Mouse (Mus musculus): ENCODE measurements around the gene Egfl8. TPM values are rescaled to one million over a fixed set of nuclear protein-coding genes. Genes with fewer than 3 reads are reported as not detected.
A peak's percentile ranks its signal among the peaks of the same experiment; 100 is the strongest.

The Egfl8 gene
- polyA plus RNA-seq (2012), result 0.03 and 0.05 TPM in 2 replicates

DNA sequence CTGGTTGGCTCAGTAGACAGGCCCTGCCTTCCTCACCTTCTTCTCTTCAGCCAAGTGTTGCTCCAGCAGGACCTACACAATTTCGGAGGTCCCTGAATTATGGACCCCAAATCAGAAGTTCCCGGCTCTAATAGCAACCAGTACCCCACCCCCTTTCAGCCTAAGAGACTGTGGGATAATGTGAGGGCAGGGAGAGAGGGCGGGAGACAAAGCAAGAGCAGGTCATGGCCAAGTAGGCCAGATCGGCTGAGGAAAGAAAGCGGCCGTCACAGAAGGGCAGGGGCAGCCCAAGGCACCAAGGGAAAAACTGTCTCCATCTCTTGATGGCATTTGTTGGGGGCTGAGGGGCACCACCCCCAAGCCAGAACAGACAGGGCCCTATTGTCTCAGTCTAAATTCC, at the start of gene Egfl8:
TSS of gene Egfl8 (minus strand) at position 101 of the 400 bp plus-strand sequence.
- Histone ChIP-seq H3K27me3 (ENCODE audit: control insufficient read depth) (no peaks in the 10 kb centered on the region), H3K4me1 (ENCODE audit: control insufficient read depth) (peaks cover 17% of the 10 kb centered on the region), H3K4me3 (replicated peaks) (no peak within 1 kb of the TSS), H3K36me3 (ENCODE audit: control insufficient read depth) (peaks cover 51% of the 10 kb centered on the region), H3K9me3 (ENCODE audit: control insufficient read depth, low read length) (no peaks in the 10 kb centered on the region)
- TF ChIP-seq GATA1 (IDR thresholded peaks at IDR 0.05; ENCODE audit: low read length) (no peak), TAL1 (IDR thresholded peaks at IDR 0.05; ENCODE audit: low read length) (no peak)

DNA sequence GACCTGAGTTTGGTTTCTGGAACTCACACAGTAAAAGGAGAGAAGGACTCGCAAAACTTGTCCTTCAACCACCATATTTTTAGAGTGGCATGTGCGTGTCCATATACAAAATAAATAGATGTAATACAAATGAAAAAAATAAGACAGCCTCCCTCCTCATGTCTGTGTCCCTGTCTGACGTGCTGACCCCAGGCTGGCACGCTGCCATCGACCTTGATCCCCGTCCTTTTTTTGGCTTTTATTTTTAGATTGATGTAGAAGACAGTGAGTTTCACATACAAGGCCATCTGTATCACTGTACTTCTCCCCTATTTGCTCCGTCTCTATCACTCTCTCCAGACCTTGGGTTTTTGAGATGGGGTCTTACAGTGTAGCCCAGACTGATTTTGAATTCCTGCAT, 48.7 kb upstream of the Egfl8 start:
- Histone ChIP-seq H3K27me3 (ENCODE audit: control insufficient read depth) (peaks cover 38% of the 10 kb centered on the region), H3K4me3 (replicated peaks) (no peak overlapping the region), H3K4me1 (ENCODE audit: control insufficient read depth) (peaks cover 10% of the 10 kb centered on the region), H3K36me3 (ENCODE audit: control insufficient read depth) (no peaks in the 10 kb centered on the region), H3K9me3 (ENCODE audit: control insufficient read depth, low read length) (no peaks in the 10 kb centered on the region)
- TF ChIP-seq GATA1 (IDR thresholded peaks at IDR 0.05; ENCODE audit: low read length), result no peak
- no peak for TF ChIP-seq TAL1 (IDR thresholded peaks at IDR 0.05; ENCODE audit: low read length)

DNA sequence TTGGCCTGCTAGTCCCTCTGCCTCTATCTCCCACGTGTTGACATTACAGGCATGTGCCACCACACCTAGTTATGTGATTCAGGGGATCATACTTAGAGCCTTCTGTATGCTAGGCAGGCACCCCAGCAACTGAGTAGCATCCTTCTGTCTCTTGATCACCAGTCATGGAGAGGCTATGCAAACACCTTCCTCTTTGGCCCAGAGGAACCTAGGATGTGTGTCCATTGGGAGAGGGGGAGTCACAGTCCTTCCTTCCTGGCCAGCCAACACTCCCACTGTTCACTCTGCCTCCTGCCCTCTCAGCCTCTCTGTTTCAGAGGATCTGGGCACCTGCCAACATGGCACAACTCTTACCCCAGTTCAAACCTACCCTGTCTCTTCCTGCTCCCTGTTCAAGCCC, 47.8 kb upstream of the Egfl8 start:
- no peaks in the 10 kb centered on the region for H3K36me3 ChIP-seq (ENCODE audit: control insufficient read depth)
- H3K9me3 ChIP-seq (ENCODE audit: control insufficient read depth, low read length), result no peaks in the 10 kb centered on the region
- TF ChIP-seq TAL1 (IDR thresholded peaks at IDR 0.05; ENCODE audit: low read length) (no peak), GATA1 (IDR thresholded peaks at IDR 0.05; ENCODE audit: low read length) (no peak)
- no peak overlapping the region for H3K4me3 ChIP-seq (replicated peaks)
- peaks cover 10% of the 10 kb centered on the region for H3K4me1 ChIP-seq (ENCODE audit: control insufficient read depth)
- peaks cover 45% of the 10 kb centered on the region for H3K27me3 ChIP-seq (ENCODE audit: control insufficient read depth)

DNA sequence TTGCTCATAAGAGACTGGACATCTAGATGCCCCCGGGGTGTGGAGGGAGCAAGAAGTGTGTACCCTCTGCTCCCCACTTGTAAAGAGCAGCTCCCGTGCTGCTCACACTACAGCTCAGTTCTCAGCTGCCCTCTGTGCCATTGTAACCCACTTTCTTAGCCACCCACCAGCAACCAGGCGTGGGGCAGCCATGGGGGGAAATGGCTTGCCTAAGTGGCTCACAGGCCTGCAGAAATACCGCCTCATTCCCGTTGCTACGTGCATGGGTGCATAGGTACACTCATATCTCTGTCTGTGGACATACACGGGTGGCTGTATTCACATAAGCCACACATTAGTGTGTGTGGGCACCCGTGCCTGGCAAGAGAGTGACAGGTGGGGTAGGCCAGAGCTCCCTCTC, 47.2 kb upstream of the Egfl8 start:
- Histone ChIP-seq H3K9me3 (ENCODE audit: control insufficient read depth, low read length) (no peaks in the 10 kb centered on the region), H3K36me3 (ENCODE audit: control insufficient read depth) (no peaks in the 10 kb centered on the region), H3K4me3 (replicated peaks) (no peak overlapping the region), H3K27me3 (ENCODE audit: control insufficient read depth) (peaks cover 45% of the 10 kb centered on the region), H3K4me1 (ENCODE audit: control insufficient read depth) (peaks cover 10% of the 10 kb centered on the region)
- no peak for TF ChIP-seq TAL1 (IDR thresholded peaks at IDR 0.05; ENCODE audit: low read length)

GRCm38 (mm10) chr17:34662468-34662867, 46.7 kb upstream of the Egfl8 start:
- TF ChIP-seq GATA1 (IDR thresholded peaks at IDR 0.05; ENCODE audit: low read length), result no peak
- no peak for TF ChIP-seq TAL1 (IDR thresholded peaks at IDR 0.05; ENCODE audit: low read length)

GRCm38 (mm10) chr17:34661121-34661591, 45.4 kb upstream of the Egfl8 start:
- no peak for TF ChIP-seq TAL1 (IDR thresholded peaks at IDR 0.05; ENCODE audit: low read length)
- no peak for TF ChIP-seq GATA1 (IDR thresholded peaks at IDR 0.05; ENCODE audit: low read length)
- no peaks in the 10 kb centered on the region for H3K9me3 ChIP-seq (ENCODE audit: control insufficient read depth, low read length)
- peaks cover 10% of the 10 kb centered on the region for H3K4me1 ChIP-seq (ENCODE audit: control insufficient read depth)
- H3K36me3 ChIP-seq (ENCODE audit: control insufficient read depth), result no peaks in the 10 kb centered on the region
- peaks cover 58% of the 10 kb centered on the region for H3K27me3 ChIP-seq (ENCODE audit: control insufficient read depth)
- no peak overlapping the region for H3K4me3 ChIP-seq (replicated peaks)

More at GRCm38 (mm10) chr17:34662468-34662867, 46.7 kb upstream of the Egfl8 start:
- Histone ChIP-seq H3K4me1 (ENCODE audit: control insufficient read depth) (peaks cover 10% of the 10 kb centered on the region), H3K9me3 (ENCODE audit: control insufficient read depth, low read length) (no peaks in the 10 kb centered on the region), H3K27me3 (ENCODE audit: control insufficient read depth) (peaks cover 47% of the 10 kb centered on the region), H3K36me3 (ENCODE audit: control insufficient read depth) (no peaks in the 10 kb centered on the region), H3K4me3 (replicated peaks) (no peak overlapping the region)

GRCm38 (mm10) chr17:34660259-34660820, 44.6 kb upstream of the Egfl8 start:
- Histone ChIP-seq H3K27me3 (ENCODE audit: control insufficient read depth) (peaks cover 58% of the 10 kb centered on the region), H3K4me3 (replicated peaks) (no peak overlapping the region), H3K4me1 (ENCODE audit: control insufficient read depth) (peaks cover 10% of the 10 kb centered on the region), H3K9me3 (ENCODE audit: control insufficient read depth, low read length) (no peaks in the 10 kb centered on the region), H3K36me3 (ENCODE audit: control insufficient read depth) (no peaks in the 10 kb centered on the region)
- TF ChIP-seq GATA1 (IDR thresholded peaks at IDR 0.05; ENCODE audit: low read length) (no peak), TAL1 (IDR thresholded peaks at IDR 0.05; ENCODE audit: low read length) (no peak)

DNA sequence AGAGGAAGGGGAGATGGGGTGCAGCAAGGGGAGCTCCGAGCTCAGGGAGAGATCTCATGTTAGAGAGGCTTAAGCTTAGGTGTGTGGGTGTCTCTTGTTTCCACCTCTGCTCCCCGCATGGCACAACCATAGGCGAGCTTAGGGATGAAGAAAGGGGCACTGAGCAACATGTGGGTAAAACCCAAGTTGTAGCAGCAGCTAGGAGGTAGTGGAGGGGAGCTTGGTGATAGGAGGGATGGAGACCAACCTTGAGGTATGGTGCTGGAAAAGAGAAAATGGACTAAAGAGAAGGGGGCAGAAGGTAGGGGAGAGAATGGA, 44.1 kb upstream of the Egfl8 start:
- H3K27me3 ChIP-seq (ENCODE audit: control insufficient read depth), result peaks cover 58% of the 10 kb centered on the region
- H3K36me3 ChIP-seq (ENCODE audit: control insufficient read depth), result peaks cover 2% of the 10 kb centered on the region; the same call in 1 of the 2 replicates
- H3K9me3 ChIP-seq (ENCODE audit: control insufficient read depth, low read length), result no peaks in the 10 kb centered on the region
- peaks cover 10% of the 10 kb centered on the region for H3K4me1 ChIP-seq (ENCODE audit: control insufficient read depth)
- H3K4me3 ChIP-seq (replicated peaks), result no peak overlapping the region
- TF ChIP-seq GATA1 (IDR thresholded peaks at IDR 0.05; ENCODE audit: low read length), result no peak
- no peak for TF ChIP-seq TAL1 (IDR thresholded peaks at IDR 0.05; ENCODE audit: low read length)

- no peak overlapping the region for H3K4me3 ChIP-seq (replicated peaks)
Measured at GRCm38 (mm10) chr17:34659181-34659896, 43.6 kb upstream of the Egfl8 start.

More at GRCm38 (mm10) chr17:34659181-34659896, 43.6 kb upstream of the Egfl8 start:
- Histone ChIP-seq H3K9me3 (ENCODE audit: control insufficient read depth, low read length) (no peaks in the 10 kb centered on the region), H3K4me1 (ENCODE audit: control insufficient read depth) (peaks cover 10% of the 10 kb centered on the region), H3K27me3 (ENCODE audit: control insufficient read depth) (peaks cover 58% of the 10 kb centered on the region), H3K36me3 (ENCODE audit: control insufficient read depth) (peaks cover 6% of the 10 kb centered on the region)
- no peak for TF ChIP-seq GATA1 (IDR thresholded peaks at IDR 0.05; ENCODE audit: low read length)
- 0 out of 3 replicates have a peak, but pooled peaks have one; percentile 18 for TF ChIP-seq TAL1 (IDR thresholded peaks at IDR 0.05; ENCODE audit: low read length)
